In genomic region chr9:49341044-49341365, GRCm38 (mm10) we compare ENCODE assay signal across 8 mouse cellular contexts. TPM values are rescaled to one million over a fixed set of nuclear protein-coding genes. Genes with fewer than 3 reads are reported as not detected.
DNase-seq lines count a peak whose midpoint lies in the region; ATAC-seq and TF ChIP-seq lines count a peak whose summit lies in the region.

No protein-coding gene starts in this region.

- no peaks in the 10 kb centered on the region for H3K9me3 ChIP-seq in forebrain, embryonic 12.5 days
- no peaks in the 10 kb centered on the region for H3K9me3 ChIP-seq in intestine, embryonic 16.5 days (ENCODE audit: control insufficient read depth, low read length)
- no peaks in the 10 kb centered on the region for H3K9me3 ChIP-seq in stomach, postnatal 0 days (ENCODE audit: control insufficient read depth, low read length)

- H3K4me3 ChIP-seq in forebrain, embryonic 12.5 days (replicated peaks): peak overlapping the region; percentile 53
- no peak overlapping the region for H3K4me3 ChIP-seq in intestine, embryonic 16.5 days (ENCODE audit: low read length)
- H3K4me3 ChIP-seq in stomach, postnatal 0 days (ENCODE audit: low read depth, low read length): no peak overlapping the region

- 1% methylated on average over 10 of the region's 10 CpGs for WGBS in forebrain, embryonic 12.5 days
- WGBS in intestine, embryonic 16.5 days: 2% methylated on average over 10 of the region's 10 CpGs
- WGBS in stomach, postnatal 0 days: 1% methylated on average over 10 of the region's 10 CpGs

- peaks cover 19% of the 10 kb centered on the region for H3K4me1 ChIP-seq in forebrain, embryonic 12.5 days
- peaks cover 6% of the 10 kb centered on the region for H3K4me1 ChIP-seq in intestine, embryonic 16.5 days (ENCODE audit: control insufficient read depth, insufficient read depth, low read length)
- H3K4me1 ChIP-seq in stomach, postnatal 0 days (replicated peaks; ENCODE audit: control insufficient read depth, insufficient read depth): 0 out of 2 replicates have a peak, but pooled peaks cover 2% of the 10 kb centered on the region

- peak; percentile 2 for DNase-seq in cerebellum, adult 9-11 months
- no peak for DNase-seq in cerebellum, adult 9-10 months
- DNase-seq in adrenal gland, adult (ENCODE audit: inconsistent age in 2 of 2, low spot score in 1 of 2): peak; percentile 40 to 84
- DNase-seq in lung, postnatal 25 days (ENCODE audit: low spot score): peak; percentile 2
- DNase-seq in stomach, postnatal 0 days (ENCODE audit: low spot score): peak; percentile 60
- no peak for DNase-seq in cerebellum, adult 11 months

- H3K9ac ChIP-seq in forebrain, embryonic 12.5 days: no peak overlapping the region
- H3K9ac ChIP-seq in intestine, embryonic 16.5 days (ENCODE audit: low read depth, low read length): no peak overlapping the region
- H3K9ac ChIP-seq in stomach, postnatal 0 days (ENCODE audit: low read length): no peak overlapping the region

- no peak for TF ChIP-seq EP300 in stomach, postnatal 0 days (optimal IDR thresholded peaks at IDR 0.05)

- no peak for ATAC-seq in forebrain, embryonic 12.5 days (ENCODE audit: low FRiP score)
- no peak for ATAC-seq in intestine, embryonic 16.5 days
- ATAC-seq in stomach, postnatal 0 days (ENCODE audit: low FRiP score, low TSS enrichment): no peak

- H3K27ac ChIP-seq in forebrain, embryonic 12.5 days: no peak overlapping the region
- no peak overlapping the region for H3K27ac ChIP-seq in intestine, embryonic 16.5 days (ENCODE audit: low read length)
- H3K27ac ChIP-seq in stomach, postnatal 0 days (replicated peaks): no peak overlapping the region

- peak overlapping the region; percentile 95 for H3K4me2 ChIP-seq in forebrain, embryonic 12.5 days
- peak overlapping the region; percentile 69; the same call in 1 of the 2 replicates for H3K4me2 ChIP-seq in intestine, embryonic 16.5 days (ENCODE audit: low read depth, low read length)
- H3K4me2 ChIP-seq in stomach, postnatal 0 days (replicated peaks; ENCODE audit: low read depth): no peak overlapping the region

- H3K27me3 ChIP-seq in forebrain, embryonic 12.5 days: peaks cover 51% of the 10 kb centered on the region
- peaks cover 21% of the 10 kb centered on the region for H3K27me3 ChIP-seq in intestine, embryonic 16.5 days (replicated peaks; ENCODE audit: control insufficient read depth, insufficient read depth, low read length)
- H3K27me3 ChIP-seq in stomach, postnatal 0 days (ENCODE audit: control insufficient read depth, insufficient read depth, low read length): peaks cover 3% of the 10 kb centered on the region; the same call in 1 of the 2 replicates

- no peaks in the 10 kb centered on the region for H3K36me3 ChIP-seq in forebrain, embryonic 12.5 days (replicated peaks)
- H3K36me3 ChIP-seq in intestine, embryonic 16.5 days (ENCODE audit: control insufficient read depth, insufficient read depth, low read length): no peaks in the 10 kb centered on the region
- no peaks in the 10 kb centered on the region for H3K36me3 ChIP-seq in stomach, postnatal 0 days (ENCODE audit: control insufficient read depth, insufficient read depth, low read length)

- no peak for TF ChIP-seq CTCF in stomach, postnatal 0 days (IDR thresholded peaks at IDR 0.05; ENCODE audit: low read depth)

RNA-seq across cellular contexts. Expression of gene Drd2, which starts 0.6 kb away (rescaled TPM):
- 0.81 and 0.89 TPM in 2 replicates for polyA plus RNA-seq in forebrain, embryonic 12.5 days (2016; fragmentation: Nextera tagmentation; extraction: Ambion mirVana)
- polyA plus RNA-seq in intestine, embryonic 16.5 days (2015; fragmentation: Nextera tagmentation; extraction: Ambion mirVana): not detected in 2 replicates
- 0.05 TPM in 1 of 2 replicates, not detected in the other for polyA plus RNA-seq in stomach, postnatal 0 days (2015; fragmentation: Nextera tagmentation; extraction: Ambion mirVana)

Comparison
In these comparisons a context has a peak if more than half of its experiments do, and no peak if none do; other contexts are left out.
1. DNase-seq: peak in cerebellum, adult 9-11 months (single experiment), adrenal gland, adult (2 of 2), lung, postnatal 25 days (single experiment) and stomach, postnatal 0 days (single experiment); none in cerebellum, adult 9-10 months (single experiment) and cerebellum, adult 11 months (single experiment).